ENCODE assay signal across 12 mouse cellular contexts in genomic region chr1:33738681-33739278, GRCm38 (mm10). TPM values are rescaled to one million over a fixed set of nuclear protein-coding genes. Genes with fewer than 3 reads are reported as not detected.
DNase-seq lines count a peak whose midpoint lies in the region; ATAC-seq and TF ChIP-seq lines count a peak whose summit lies in the region.
"Had no signal": no experiment of that assay in that cellular context is flagged by ENCODE, and none has a peak within 500 bp of the region (broad histone marks: within the 10 kb centered on the region; RNA-seq: fewer than 3 reads in every experiment).

No protein-coding gene starts in this region.

- TF ChIP-seq POLR2A in kidney, adult 2 months (IDR thresholded peaks at IDR 0.05; ENCODE audit: low read depth, low read length) = no peak

- H3K36me3 ChIP-seq in liver, embryonic 11.5 days (ENCODE audit: control insufficient read depth, insufficient read depth, low read length) = peaks cover 17% of the 10 kb centered on the region; the same call in 1 of the 2 replicates
- H3K36me3 ChIP-seq in liver, embryonic 12.5 days = peaks cover 67% of the 10 kb centered on the region
- H3K36me3 ChIP-seq in embryonic facial prominence, embryonic 14.5 days (ENCODE audit: control insufficient read depth, insufficient read depth, low read length) = peaks cover 68% of the 10 kb centered on the region
- H3K36me3 ChIP-seq in hindbrain, embryonic 15.5 days = peaks cover 44% of the 10 kb centered on the region
- H3K36me3 ChIP-seq in midbrain, postnatal 0 days (ENCODE audit: insufficient read depth, low read length) = peaks cover 36% of the 10 kb centered on the region
- no peaks in the 10 kb centered on the region for H3K36me3 ChIP-seq in kidney, adult 2 months (ENCODE audit: control insufficient read depth, insufficient read depth, low read length)

- no peak overlapping the region for H3K4me3 ChIP-seq in liver, embryonic 11.5 days (ENCODE audit: low read depth, low read length)
- H3K4me3 ChIP-seq in liver, embryonic 12.5 days = no peak overlapping the region
- no peak overlapping the region for H3K4me3 ChIP-seq in embryonic facial prominence, embryonic 14.5 days (ENCODE audit: low read depth, low read length)
- no peak overlapping the region for H3K4me3 ChIP-seq in hindbrain, embryonic 15.5 days
- no peak overlapping the region for H3K4me3 ChIP-seq in midbrain, postnatal 0 days (ENCODE audit: low read depth, low read length)
- H3K4me3 ChIP-seq in kidney, adult 2 months (ENCODE audit: insufficient read depth, low read depth, low read length) = no peak overlapping the region
- H3K4me3 ChIP-seq: embryonic facial prominence, embryonic 15.5 days; limb, embryonic 15.5 days had no signal

- H3K9ac ChIP-seq in liver, embryonic 11.5 days (ENCODE audit: low read depth, low read length) = no peak overlapping the region
- no peak overlapping the region for H3K9ac ChIP-seq in liver, embryonic 12.5 days
- H3K9ac ChIP-seq in embryonic facial prominence, embryonic 14.5 days (ENCODE audit: low read depth, low read length) = no peak overlapping the region
- no peak overlapping the region for H3K9ac ChIP-seq in hindbrain, embryonic 15.5 days
- no peak overlapping the region for H3K9ac ChIP-seq in midbrain, postnatal 0 days (replicated peaks; ENCODE audit: low read length, poor library complexity, severe bottlenecking)
- H3K9ac ChIP-seq: embryonic facial prominence, embryonic 15.5 days; limb, embryonic 15.5 days had no signal

- no peak for TF ChIP-seq CTCF in midbrain, postnatal 0 days (IDR thresholded peaks at IDR 0.05)
- TF ChIP-seq CTCF in kidney, adult 2 months (conservative IDR thresholded peaks at IDR 0.05; ENCODE audit: insufficient read depth, insufficient read length, low read depth, low read length) = no peak

- H3K27ac ChIP-seq in liver, embryonic 11.5 days (ENCODE audit: low read depth, low read length) = no peak overlapping the region
- H3K27ac ChIP-seq in liver, embryonic 12.5 days = no peak overlapping the region
- H3K27ac ChIP-seq in embryonic facial prominence, embryonic 14.5 days (replicated peaks; ENCODE audit: low read depth, low read length) = no peak overlapping the region
- no peak overlapping the region for H3K27ac ChIP-seq in hindbrain, embryonic 15.5 days (replicated peaks)
- no peak overlapping the region for H3K27ac ChIP-seq in midbrain, postnatal 0 days (ENCODE audit: low read depth, low read length)
- no peak overlapping the region for H3K27ac ChIP-seq in kidney, adult 2 months (ENCODE audit: insufficient read depth, low read depth, low read length)
- H3K27ac ChIP-seq: embryonic facial prominence, embryonic 15.5 days; kidney, postnatal 0 days; limb, embryonic 15.5 days had no signal

- no peak for DNase-seq in liver, embryonic 11.5 days (ENCODE audit: low spot score)
- no peak for DNase-seq in embryonic facial prominence, embryonic 14.5 days (ENCODE audit: low spot score)
- no peak for DNase-seq in midbrain, postnatal 0 days (ENCODE audit: low spot score)
- no peak for DNase-seq in adipocyte (ENCODE audit: low spot score)
- DNase-seq in adrenal gland, postnatal 10 days = no peak
- no peak for DNase-seq in kidney, adult 2 months

- H3K4me2 ChIP-seq in liver, embryonic 11.5 days = no peak overlapping the region
- no peak overlapping the region for H3K4me2 ChIP-seq in liver, embryonic 12.5 days
- no peak overlapping the region for H3K4me2 ChIP-seq in embryonic facial prominence, embryonic 14.5 days (ENCODE audit: low read depth, low read length)
- H3K4me2 ChIP-seq in hindbrain, embryonic 15.5 days = no peak overlapping the region
- no peak overlapping the region for H3K4me2 ChIP-seq in midbrain, postnatal 0 days (ENCODE audit: low read depth, low read length, poor library complexity, severe bottlenecking)
- H3K4me2 ChIP-seq: embryonic facial prominence, embryonic 15.5 days; limb, embryonic 15.5 days had no signal

- no peaks in the 10 kb centered on the region for H3K4me1 ChIP-seq in liver, embryonic 11.5 days (replicated peaks; ENCODE audit: control insufficient read depth, insufficient read depth, low read length)
- no peaks in the 10 kb centered on the region for H3K4me1 ChIP-seq in liver, embryonic 12.5 days
- no peaks in the 10 kb centered on the region for H3K4me1 ChIP-seq in embryonic facial prominence, embryonic 14.5 days (ENCODE audit: control insufficient read depth, insufficient read depth, low read length)
- no peaks in the 10 kb centered on the region for H3K4me1 ChIP-seq in hindbrain, embryonic 15.5 days (replicated peaks)
- no peaks in the 10 kb centered on the region for H3K4me1 ChIP-seq in midbrain, postnatal 0 days (ENCODE audit: insufficient read depth, low read length)
- H3K4me1 ChIP-seq in kidney, adult 2 months (ENCODE audit: control insufficient read depth, insufficient read depth, low read length) = 0 out of 2 replicates have a peak, but pooled peaks cover 12% of the 10 kb centered on the region
- H3K4me1 ChIP-seq: embryonic facial prominence, embryonic 15.5 days had no signal

- H3K9me3 ChIP-seq in liver, embryonic 11.5 days (ENCODE audit: control insufficient read depth, low read length) = no peaks in the 10 kb centered on the region
- no peaks in the 10 kb centered on the region for H3K9me3 ChIP-seq in liver, embryonic 12.5 days (replicated peaks)
- H3K9me3 ChIP-seq in embryonic facial prominence, embryonic 14.5 days (ENCODE audit: control insufficient read depth, low read length) = no peaks in the 10 kb centered on the region
- H3K9me3 ChIP-seq in hindbrain, embryonic 15.5 days = no peaks in the 10 kb centered on the region
- no peaks in the 10 kb centered on the region for H3K9me3 ChIP-seq in midbrain, postnatal 0 days (ENCODE audit: low read length)
- H3K9me3 ChIP-seq: embryonic facial prominence, embryonic 15.5 days; limb, embryonic 15.5 days had no signal

- peak; percentile 14 for ATAC-seq in liver, embryonic 11.5 days (replicated peaks; ENCODE audit: low FRiP score)
- ATAC-seq in liver, embryonic 12.5 days = no peak
- ATAC-seq in embryonic facial prominence, embryonic 14.5 days (ENCODE audit: low read depth) = peak; percentile 13; the same call in 1 of the 2 replicates
- peak; percentile 9; the same call in 1 of the 2 replicates for ATAC-seq in hindbrain, embryonic 15.5 days (ENCODE audit: low FRiP score, low read depth)
- peak; percentile 18; the same call in 1 of the 2 replicates for ATAC-seq in midbrain, postnatal 0 days (ENCODE audit: low FRiP score)

- WGBS in liver, embryonic 11.5 days = 80% methylated on average over 11 of the region's 11 CpGs
- WGBS in liver, embryonic 12.5 days (ENCODE audit: insufficient replicate concordance) = 81% methylated on average over 11 of the region's 11 CpGs
- WGBS in embryonic facial prominence, embryonic 14.5 days = 90% methylated on average over 11 of the region's 11 CpGs
- 92% methylated on average over 11 of the region's 11 CpGs for WGBS in hindbrain, embryonic 15.5 days
- 91% methylated on average over 11 of the region's 11 CpGs for WGBS in midbrain, postnatal 0 days
- WGBS in kidney, adult 2 months = 83% methylated on average over 11 of the region's 11 CpGs

- H3K27me3 ChIP-seq in liver, embryonic 11.5 days (replicated peaks; ENCODE audit: control insufficient read depth, insufficient read depth, low read length) = no peaks in the 10 kb centered on the region
- no peaks in the 10 kb centered on the region for H3K27me3 ChIP-seq in liver, embryonic 12.5 days (replicated peaks)
- H3K27me3 ChIP-seq in embryonic facial prominence, embryonic 14.5 days (replicated peaks; ENCODE audit: control insufficient read depth, insufficient read depth, low read length) = no peaks in the 10 kb centered on the region
- H3K27me3 ChIP-seq in hindbrain, embryonic 15.5 days = no peaks in the 10 kb centered on the region
- H3K27me3 ChIP-seq in midbrain, postnatal 0 days (ENCODE audit: insufficient read depth, low read length) = no peaks in the 10 kb centered on the region
- H3K27me3 ChIP-seq in kidney, adult 2 months (replicated peaks; ENCODE audit: control insufficient read depth, insufficient read depth, low read length) = no peaks in the 10 kb centered on the region
- H3K27me3 ChIP-seq: embryonic facial prominence, embryonic 15.5 days; limb, embryonic 15.5 days; Patski had no signal

RNA-seq across cellular contexts. Expression of gene Bag2, which starts 18.8 kb away (rescaled TPM):
- polyA plus RNA-seq in liver, embryonic 11.5 days (2014; fragmentation: Nextera tagmentation; extraction: Ambion mirVana) = 103 and 108 TPM in 2 replicates
- 75.9 and 87.7 TPM in 2 replicates for polyA plus RNA-seq in liver, embryonic 12.5 days (2016; fragmentation: Nextera tagmentation; extraction: Ambion mirVana)
- 61.1 and 68.5 TPM in 2 replicates for polyA plus RNA-seq in embryonic facial prominence, embryonic 14.5 days (2014; fragmentation: Nextera tagmentation; extraction: Ambion mirVana)
- polyA plus RNA-seq in hindbrain, embryonic 15.5 days (2015; fragmentation: Nextera tagmentation; extraction: Ambion mirVana) = 24.8 and 25.8 TPM in 2 replicates
- 12.8 and 26.1 TPM in 2 replicates for total RNA-seq in midbrain, postnatal 0 days (2014; rRNA removed)
- polyA plus RNA-seq in midbrain, postnatal 0 days (2015; fragmentation: Nextera tagmentation; extraction: Ambion mirVana) = 28.1 and 29.0 TPM in 2 replicates
- total RNA-seq in adrenal gland, postnatal 10 days (2021) = 10 to 100 TPM; 15.7 to 19.8 TPM
- 18.0 and 22.0 TPM in 2 replicates for polyA plus RNA-seq in kidney, adult 2 months (2012; rRNA removed)

RNA-seq across cellular contexts. Expression of gene Rab23, which starts 19.1 kb away (rescaled TPM):
- 10.1 and 11.6 TPM in 2 replicates for polyA plus RNA-seq in liver, embryonic 11.5 days (2014; fragmentation: Nextera tagmentation; extraction: Ambion mirVana)
- 8.4 and 8.9 TPM in 2 replicates for polyA plus RNA-seq in liver, embryonic 12.5 days (2016; fragmentation: Nextera tagmentation; extraction: Ambion mirVana)
- polyA plus RNA-seq in embryonic facial prominence, embryonic 14.5 days (2014; fragmentation: Nextera tagmentation; extraction: Ambion mirVana) = 21.3 and 24.5 TPM in 2 replicates
- 29.7 and 31.2 TPM in 2 replicates for polyA plus RNA-seq in hindbrain, embryonic 15.5 days (2015; fragmentation: Nextera tagmentation; extraction: Ambion mirVana)
- 9.3 and 13.2 TPM in 2 replicates for total RNA-seq in midbrain, postnatal 0 days (2014; rRNA removed)
- 25.0 and 29.8 TPM in 2 replicates for polyA plus RNA-seq in midbrain, postnatal 0 days (2015; fragmentation: Nextera tagmentation; extraction: Ambion mirVana)
- total RNA-seq in adrenal gland, postnatal 10 days (2021) = 10 to 100 TPM; 11.6 to 14.6 TPM
- 7.3 and 7.5 TPM in 2 replicates for polyA plus RNA-seq in kidney, adult 2 months (2012; rRNA removed)
